Mouse (Mus musculus) heart, postnatal 36 days (tissue): ENCODE results near the gene Gm15737. TPM values are rescaled to one million over a fixed set of nuclear protein-coding genes. Genes with fewer than 3 reads are reported as not detected.

Experiments used
- total RNA-seq, 2 experiments: library from RNA; stranded (reverse); gene quantifications; 2 replicates each; pipeline ENCODE4 v1.2.3; 2021

The Gm15737 gene
- total RNA-seq, 2 experiments from 2014 or later: 0.24 to 0.28 TPM

Other genes starting within 250 kb of the Gm15737 start
- 1 to 10 TPM; 5.9 TPM for gene Prickle2, start 163.2 kb upstream of the Gm15737 start, total RNA-seq
- under 1 TPM; 0.14 to 0.27 TPM for gene A730049H05Rik, start 52.9 kb upstream of the Gm15737 start, total RNA-seq
- gene Adamts9, start 74.1 kb downstream of the Gm15737 start, total RNA-seq: 10 to 100 TPM; 17.1 to 20.1 TPM